Mouse (Mus musculus): Measurements from ENCODE around the gene Otub1.

Otub1 gene

DNA sequence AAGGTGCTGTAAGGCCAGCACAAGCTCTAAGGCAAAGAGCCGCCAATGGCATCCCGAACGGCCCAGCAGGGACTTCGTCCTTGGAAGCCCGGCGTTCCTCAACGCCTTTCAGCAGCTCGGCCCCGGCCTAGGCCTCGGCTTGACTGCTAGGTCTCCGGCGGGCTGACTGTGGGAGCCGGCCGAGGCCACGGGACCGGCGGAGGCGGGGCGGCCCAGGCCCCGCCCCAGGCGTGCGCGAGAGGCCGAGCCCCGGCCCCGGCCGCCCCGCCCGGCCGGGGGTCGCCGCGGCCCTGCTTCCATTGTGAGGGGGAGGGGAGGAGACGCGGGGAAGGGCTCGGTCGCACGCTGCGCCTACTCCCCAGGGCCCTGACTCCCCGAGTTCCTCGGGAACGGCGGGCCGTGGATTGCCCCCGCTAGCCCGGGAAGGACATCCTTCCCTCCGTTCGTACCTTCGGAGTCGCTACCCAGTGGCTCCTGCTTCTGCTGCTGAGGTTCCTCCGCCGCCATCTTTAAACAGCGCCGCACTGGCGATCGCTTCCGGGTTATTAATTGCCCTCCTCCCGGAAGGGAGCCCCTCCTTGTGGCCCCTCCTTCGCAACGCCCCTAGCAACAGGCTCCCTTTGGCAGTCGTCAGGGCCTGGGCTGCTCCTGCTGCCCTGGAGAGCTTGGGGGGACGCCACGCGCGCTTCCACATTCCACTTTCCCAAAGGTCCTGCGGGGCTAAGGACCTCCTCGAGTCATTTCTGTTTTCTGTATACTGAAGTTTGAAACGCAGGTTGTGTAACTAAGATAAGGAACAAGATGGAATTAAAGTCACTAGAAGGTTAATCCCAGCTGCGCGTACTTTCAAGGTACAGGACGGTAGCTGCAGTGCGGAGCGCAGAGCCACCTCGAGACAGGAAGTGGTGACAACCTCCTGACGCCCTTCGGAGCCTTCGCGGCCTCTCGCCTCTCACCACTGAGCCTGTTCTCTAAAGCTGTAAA lies at the start of gene Otub1:
Otub1 (minus strand) TSS at position 564 of the 984 bp plus-strand sequence.
- in situ Hi-C loops (cut with MboI), result no loop called here

DNA sequence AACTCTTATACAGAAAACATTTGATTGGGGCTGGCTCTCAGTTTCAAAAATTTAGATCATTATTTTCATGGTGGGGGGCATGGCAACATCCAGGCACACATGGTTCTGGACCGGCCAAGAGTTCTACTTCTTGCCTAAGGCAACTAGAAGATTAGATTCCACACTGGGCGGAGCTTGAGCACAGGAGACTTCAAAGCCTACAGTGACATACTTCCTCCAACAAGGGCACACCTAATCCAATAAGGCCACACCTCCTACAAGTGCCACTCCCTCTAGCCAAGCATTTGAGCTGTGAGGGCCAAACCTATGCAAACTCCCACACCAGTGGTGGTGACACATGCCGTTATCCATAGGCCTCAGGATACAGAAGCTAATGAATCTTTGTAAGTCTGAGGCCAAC lies 39.9 kb upstream of the Otub1 start:
- in situ Hi-C loops (cut with MboI), result no loop called here

DNA sequence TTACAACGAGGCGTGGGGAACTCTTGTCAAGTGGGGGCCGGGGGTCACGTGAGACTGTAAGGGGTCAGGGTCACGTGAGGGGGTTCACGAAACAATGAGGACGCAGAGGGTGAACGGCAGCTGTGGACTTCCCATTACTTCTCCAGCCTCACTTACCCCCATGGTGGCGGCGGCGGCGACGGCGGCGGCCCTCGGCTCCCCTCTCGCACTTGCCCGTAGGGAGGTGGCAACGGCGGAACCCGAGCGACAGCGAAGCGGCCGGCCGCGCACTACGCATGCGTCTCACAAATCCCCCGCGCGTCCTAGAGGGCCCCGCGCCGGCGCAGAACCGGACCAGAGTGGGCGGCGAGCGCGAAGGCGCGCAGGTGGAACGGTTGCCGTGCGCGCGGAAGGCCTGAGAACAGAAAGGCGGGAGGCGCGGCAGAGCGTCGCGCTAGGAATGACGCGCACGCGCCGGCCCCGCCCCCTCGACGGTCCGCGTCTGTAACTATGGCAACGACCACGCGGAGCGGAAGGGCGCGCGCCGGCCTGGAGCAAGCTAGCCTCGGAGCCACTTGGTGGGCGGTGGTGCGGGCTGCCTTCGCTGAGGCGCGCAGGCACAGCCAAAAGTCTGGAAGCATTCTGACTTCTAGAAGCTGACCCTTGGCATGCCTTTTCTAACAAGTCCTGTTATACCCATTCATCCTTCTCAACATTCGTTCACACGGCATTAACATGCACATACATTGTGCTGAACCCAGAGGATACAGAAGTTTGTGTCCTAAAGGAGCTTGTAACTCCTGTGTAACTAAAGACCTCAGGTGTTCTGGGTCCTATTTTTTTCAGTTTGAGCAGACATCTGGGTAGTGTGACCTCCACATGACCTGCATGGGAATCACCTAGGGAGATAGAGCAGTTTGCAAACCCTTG lies 34.9 kb upstream of the Otub1 start, which contains the start of gene Naa40:
Naa40 (minus strand) TSS at position 402 of the 909 bp plus-strand sequence.
- in situ Hi-C loops (cut with MboI), result no loop called here

DNA sequence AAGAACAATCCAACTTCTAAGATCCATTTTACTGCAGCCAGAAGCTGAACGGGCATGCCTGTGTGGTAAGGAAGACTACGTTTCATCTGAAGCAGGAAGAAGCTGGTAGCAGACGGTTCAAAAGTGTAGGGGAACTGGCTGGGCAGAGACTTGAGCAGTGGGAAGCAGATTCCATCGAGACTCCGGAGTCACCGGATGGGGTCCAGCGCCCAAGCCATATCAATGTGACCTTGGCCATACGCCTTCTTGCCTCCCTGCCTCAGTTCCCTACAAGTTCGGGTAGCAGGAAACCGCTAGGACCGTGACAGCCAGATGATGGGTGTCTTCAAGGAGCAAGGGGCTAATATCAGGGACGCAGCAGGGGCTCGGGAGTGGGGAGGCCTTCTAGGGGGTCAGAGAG lies 34.2 kb upstream of the Otub1 start:
- in situ Hi-C loops (cut with MboI), result no loop called here

DNA sequence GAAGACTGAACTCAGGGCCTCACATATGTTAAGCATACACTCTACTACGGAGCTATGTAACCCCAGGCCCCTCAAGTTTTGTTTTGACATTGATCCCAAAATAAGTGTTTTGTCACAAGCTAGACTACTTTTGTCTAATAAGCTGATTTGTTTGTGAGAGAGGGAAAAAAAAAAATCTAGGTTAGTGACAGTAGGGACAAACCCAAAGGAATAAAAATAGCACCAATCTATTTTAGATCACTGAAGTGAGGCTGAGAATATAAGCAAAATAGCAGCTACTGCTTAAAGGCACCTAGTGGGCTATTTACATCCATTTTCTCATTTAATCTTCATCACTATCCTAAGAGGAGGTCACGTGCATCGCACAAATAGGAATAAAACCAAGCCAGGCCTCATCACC lies 33.5 kb upstream of the Otub1 start:
- in situ Hi-C loops (cut with MboI), result no loop called here

DNA sequence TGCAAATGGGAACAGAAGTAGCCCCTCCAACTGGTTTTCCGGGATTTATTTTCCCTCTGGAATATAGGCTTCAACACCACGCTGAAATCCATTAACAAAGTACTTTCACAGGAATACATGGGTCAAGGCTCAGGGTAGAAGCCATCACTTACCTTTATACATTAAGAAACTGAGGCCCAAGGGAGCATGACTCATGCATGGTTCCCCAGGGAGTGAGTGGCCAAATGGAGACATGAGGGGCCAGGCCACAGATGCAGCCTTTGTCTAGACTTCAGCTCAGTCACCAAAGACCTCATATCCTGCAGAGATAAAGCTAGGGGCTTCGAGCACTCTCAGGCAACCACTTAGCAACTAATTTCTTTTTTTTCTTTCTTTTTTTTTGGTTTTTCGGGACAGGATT lies 30.6 kb upstream of the Otub1 start:
- in situ Hi-C loops (cut with MboI), result no loop called here

DNA sequence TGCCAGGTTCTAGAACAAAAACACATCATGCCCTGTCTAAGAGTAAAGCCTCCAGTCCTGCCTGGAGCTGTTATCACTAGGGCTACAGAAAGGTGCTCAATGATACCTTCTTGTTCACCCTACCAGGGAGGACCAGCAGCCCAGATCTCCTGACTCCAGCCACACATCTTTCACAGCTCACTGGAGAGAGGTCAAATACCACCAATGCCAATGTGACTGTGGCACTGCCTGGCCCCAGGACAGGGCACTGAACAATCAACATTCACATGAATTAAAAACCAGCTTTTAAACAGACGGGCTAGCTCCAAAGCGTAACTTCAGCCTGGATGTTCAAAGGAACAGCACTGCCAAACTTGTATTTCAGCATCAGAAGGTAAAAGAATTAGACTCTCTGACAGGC lies 29.9 kb upstream of the Otub1 start:
- in situ Hi-C loops (cut with MboI), result no loop called here

DNA sequence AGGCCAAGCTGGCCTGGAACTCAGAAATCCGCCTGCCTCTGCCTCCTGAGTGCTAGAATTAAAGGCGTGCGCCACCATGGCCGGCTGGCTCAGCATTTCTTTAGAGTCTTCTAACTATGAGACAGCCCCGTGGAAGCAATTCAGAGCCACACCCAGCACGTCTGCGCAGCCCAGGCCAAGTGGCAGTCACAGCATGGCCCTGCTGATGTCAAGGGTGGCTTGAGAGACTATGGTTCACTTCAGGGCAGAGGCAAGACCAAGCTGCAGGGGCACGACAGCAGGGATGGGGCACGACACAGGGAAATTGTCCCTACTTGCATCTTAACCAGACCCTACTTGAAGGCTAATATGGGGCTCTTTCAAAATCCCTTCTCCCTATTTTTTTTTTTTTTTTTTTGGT lies 29.3 kb upstream of the Otub1 start:
- in situ Hi-C loops (cut with MboI), result no loop called here

DNA sequence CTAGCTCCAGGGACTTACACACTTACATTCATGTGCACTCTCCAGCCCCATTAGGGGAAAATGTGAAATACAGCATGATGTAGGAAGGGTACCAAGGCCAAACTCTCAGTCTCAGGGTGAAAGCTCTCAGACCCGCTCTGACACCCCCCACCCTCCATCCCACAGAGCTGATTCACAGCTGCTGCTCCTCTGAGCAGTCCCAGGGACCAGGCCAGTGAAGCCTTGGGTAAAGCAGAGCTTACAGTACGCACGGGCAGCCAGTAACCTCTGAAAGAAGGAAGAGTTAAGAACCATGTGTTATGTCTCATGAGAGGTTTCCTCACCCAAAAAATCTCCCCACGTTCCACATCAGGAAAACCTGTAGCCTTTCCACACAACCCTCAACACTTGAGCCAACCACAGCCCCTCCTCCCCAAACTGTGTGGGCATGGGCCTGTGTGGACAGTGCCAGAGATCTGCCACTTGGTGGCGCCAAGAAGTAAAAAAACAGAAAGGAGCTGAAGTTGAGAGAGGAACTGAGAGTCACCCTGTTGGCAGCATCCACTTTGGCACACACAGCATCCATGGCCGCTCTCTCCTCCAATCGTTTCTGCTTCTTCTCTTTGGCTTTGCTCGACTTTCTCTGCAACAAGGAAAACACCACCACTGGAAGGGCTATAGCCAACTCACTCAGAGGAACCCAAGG lies 28.6 kb upstream of the Otub1 start:
- in situ Hi-C loops (cut with MboI), result no loop called here

DNA sequence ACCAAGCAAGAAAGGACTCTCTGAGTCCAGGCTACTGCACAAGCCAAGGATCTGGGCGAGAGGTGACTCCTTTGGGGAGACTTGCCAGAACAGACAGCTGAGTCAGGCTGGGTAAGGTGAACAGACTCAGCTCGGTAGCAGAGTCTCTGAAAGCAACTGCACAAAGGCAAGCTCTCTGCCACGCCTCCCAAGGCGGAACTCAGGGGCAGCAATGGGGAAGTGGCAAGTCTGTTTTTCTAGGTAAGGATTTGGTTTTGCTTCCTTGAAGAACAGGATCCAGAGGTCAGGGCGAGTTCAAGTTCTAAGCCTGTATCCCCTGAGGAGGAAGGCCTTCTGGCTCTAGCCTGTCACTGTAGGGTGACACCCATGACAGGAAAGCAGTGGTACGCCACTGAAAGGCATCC lies 20.4 kb upstream of the Otub1 start:
- in situ Hi-C loops (cut with MboI), result no loop called here

DNA sequence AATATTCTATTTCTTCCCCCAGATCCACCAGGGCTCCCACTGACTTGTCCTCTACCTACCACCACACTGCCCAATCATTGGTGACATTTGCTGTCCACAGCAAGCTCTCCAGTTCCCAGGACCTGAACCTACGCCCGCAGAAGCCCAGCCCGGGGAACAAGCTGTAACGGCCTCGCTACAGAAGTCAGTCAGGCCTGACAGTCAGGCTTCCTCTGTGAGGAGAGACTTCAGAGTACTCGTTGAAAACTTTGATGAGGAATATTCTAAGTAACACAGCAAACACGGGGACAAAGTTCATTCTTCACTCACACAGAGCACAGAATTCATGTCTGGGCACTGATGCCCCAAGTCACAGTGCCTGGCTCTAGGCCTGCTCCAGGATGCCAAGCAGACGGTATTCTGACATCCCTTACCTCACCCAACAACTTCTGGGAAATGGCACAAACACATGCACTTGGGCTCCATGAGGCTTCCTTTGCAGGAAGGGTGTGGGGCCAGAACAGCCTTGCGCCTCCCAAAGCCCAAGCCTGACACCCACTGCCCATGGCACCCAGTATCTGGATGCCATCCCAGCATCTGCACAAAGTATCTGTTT lies 19.1 kb upstream of the Otub1 start:
- in situ Hi-C loops (cut with MboI), result no loop called here

DNA sequence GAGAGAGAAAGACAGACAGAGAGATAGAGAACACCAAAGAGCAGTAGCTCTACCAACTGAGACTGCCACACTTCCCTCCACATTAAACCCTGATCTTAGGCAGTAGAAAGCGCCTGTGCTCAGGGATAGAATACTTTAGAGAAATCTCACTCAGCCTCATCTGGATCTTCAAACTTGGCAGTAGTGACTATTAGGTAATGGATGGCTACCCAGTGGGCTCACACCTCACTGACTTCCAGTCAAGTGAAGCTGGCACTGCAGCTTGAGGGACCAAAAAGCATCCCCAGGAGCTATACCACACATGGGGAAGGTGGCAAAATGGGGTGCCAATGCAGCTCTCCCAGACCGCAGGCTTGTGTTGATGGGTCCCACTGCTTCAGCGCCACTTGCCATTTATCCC lies 18.1 kb upstream of the Otub1 start:
- in situ Hi-C loops (cut with MboI), result no loop called here

DNA sequence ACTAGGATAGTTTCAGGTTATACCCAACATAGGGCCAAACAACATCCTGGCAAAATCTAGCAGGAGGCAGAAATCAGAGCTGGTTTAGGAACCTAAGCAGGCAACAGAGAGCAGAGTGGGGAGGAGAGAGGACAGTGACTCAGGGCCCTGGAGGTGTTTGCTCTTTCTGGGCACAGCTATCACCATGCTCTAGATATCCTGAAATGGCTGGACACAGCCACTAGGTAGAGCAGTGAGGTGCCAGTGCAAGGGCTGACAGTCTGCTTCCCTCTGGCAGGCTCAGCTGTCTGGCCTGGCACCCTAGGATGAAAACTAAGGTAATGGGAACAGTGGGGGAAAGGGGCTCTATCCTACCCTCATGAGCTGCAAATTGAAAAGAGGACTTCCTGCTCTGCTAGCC lies 17.4 kb upstream of the Otub1 start:
- in situ Hi-C loops (cut with MboI), result no loop called here

DNA sequence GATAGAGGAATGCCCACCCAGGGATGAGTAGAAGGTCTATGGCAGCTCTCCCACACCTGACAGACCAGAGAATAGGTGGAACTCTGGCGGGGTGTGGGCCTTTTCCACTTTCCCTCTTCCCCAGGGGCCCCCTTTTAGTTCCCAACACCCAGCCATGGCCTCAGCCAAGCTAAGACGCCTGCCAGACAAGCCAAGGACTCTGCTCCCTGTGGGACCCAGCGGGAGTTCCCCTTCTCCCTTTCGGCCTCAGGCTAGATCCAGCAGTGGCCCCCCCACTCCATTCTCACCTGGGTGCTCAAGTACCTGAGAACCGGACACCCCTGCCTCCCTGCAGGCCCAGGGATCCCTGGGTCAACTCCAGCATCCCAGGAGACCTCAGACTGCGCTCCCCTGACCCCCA lies 16.1 kb upstream of the Otub1 start:
- in situ Hi-C loops (cut with MboI), result no loop called here

DNA sequence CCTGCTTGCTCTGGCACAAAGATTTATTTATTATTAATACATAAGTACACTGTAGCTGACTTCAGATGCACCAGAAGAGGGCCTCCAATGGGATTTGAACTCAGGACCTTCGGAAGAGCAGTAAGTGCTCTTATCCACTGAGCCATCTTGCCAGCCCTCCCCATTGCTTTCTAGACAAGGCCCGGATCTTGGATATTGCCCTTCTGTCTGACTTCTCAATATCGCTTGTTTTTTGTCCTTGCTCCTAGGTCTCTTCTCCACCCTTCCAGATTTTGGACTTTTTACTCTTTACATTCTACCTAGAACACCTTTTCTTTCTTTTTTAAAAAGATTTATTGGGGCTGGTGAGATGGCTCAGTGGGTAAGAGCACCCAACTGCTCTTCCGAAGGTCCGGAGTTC lies 12.6 kb upstream of the Otub1 start:
- in situ Hi-C loops (cut with MboI), result no loop called here

DNA sequence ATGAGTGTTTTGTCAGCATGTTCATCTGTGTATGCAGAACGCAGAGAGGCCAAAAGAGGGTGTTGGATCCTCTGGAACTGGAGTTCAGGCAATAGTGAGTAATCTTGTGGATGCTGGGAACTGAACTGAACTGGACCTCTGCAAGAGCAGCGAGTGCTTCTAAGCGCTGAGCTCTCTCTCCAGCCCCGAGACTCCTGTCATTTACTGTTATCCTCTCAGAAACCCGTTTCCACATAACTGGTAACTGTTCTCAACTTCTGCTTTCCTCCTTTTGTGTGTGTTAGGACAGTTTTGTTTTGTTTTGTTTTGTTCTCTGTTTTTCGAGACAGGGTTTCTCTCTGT lies 11.8 kb upstream of the Otub1 start:
- in situ Hi-C loops (cut with MboI), result no loop called here

DNA sequence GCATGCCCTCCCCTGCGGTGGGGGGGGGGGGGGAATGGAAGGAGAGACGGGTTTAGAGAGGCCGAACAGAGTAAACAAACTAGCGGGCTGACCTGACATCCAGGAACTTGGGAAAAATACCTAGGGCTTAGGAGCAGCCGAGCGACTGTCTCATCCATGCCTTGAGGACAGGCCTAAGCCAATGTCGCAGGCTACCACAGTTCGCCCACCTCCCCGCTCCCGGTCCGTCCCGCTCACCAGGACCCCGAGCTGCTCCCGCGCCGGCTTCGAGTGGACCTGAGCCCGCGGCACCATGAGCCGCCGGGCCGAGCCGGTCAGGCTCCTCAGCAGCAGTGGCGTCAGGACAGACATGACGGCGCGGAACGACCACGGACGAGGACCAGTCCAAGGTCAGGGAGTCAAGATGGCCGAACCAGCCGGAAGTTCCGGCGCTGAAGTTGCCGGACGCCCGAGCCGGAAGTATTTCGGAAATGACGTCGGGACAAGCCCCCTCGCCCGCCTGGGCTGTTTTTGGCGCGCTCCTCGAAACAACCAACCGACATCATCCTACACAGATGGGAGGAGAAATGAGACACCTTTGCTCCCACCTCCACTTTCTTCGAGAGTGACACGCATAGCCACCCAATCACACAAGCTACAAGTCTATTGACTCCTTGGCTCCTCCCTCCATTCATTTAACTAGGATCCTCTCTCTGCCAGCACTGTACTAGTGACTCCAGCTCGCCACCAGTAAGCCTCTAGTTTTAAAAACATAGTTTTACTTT lies 11.2 kb upstream of the Otub1 start, which contains the start of gene Cox8a:
Cox8a (minus strand) TSS at position 455 of the 764 bp plus-strand sequence.
- in situ Hi-C loops (cut with MboI), result no loop called here

DNA sequence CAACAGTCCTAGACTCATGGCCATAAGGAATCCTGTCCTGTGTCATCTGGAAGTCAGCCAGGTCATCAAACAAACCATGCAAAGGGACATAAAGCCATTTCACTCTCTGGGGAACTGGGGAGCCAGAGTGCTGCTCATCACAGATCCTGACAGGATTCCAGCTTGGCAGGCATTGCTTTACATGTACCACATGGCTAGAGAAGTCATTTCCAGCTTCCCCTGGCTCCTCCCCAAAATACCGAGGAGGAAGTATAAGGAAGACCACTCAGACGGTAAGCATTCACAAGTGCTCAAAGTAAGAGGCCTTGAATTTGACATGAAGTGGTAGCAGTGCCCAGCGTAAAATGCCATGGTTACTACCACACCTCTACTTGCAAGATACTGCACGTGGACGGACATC lies 8.4 kb upstream of the Otub1 start:
- in situ Hi-C loops (cut with MboI), result no loop called here

DNA sequence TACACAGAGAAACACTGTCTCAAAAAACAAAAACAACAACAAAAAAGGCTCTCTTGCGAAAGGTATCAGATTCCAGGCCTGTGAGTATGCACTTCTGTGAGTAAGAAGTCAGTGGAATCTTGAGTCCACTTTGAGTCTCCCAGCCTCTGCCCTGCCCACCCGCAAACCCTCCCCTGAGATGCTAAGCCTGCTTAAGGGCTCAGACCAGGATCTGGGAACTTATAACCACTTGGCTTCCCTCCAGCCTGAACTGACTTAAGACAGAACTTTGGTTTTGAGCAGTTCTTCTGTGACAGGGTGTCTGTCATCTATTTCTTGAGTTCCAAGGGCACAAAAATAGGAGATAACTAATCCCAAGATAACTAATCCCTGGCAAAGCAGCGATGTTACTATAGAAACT lies 6.9 kb upstream of the Otub1 start:
- in situ Hi-C loops (cut with MboI), result no loop called here

DNA sequence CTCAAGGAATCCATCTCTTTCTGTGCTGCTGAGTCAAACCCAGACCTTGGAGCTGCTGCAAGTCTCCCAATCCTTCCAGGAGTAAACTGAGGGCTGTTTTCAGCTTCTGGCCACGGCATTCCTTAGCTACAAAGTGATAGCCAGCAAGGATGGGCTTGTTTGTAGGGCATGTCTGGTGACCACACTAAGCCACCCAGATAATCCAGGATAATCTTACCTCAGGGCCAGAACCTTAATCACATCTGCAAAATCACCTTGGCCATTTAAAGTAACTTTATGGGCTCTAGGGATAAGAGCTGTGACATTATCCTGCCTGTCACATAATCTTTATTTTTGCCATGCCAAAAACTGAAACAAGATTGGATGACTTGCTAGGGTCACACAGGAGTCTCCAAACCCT lies 6.1 kb upstream of the Otub1 start:
- in situ Hi-C loops (cut with MboI), result no loop called here

All from mature B cell (primary cell).